Mouse (Mus musculus) hindbrain, embryonic 10.5 days (tissue): ENCODE measurements around the gene Spats2l. TPM values are rescaled to one million over a fixed set of nuclear protein-coding genes. Genes with fewer than 3 reads are reported as not detected.

Experiments used
- DNase-seq: peaks from one replicate; pipeline ENCODE4 v3.0.0-alpha.2; 2017; ENCODE audit warnings: low spot score
- H3K27ac ChIP-seq: fragments of 300-500 bp; sonication (generic); 2 replicates; pipeline ENCODE4 v1.5.1; 2016; ENCODE audit warnings: mild to moderate bottlenecking, moderate library complexity
- H3K27me3 ChIP-seq: fragments of 300-500 bp; sonication (generic); 2 replicates; pipeline ENCODE4 v1.6.1; 2016; ENCODE audit warnings: mild to moderate bottlenecking; ENCODE audit not compliant: poor library complexity, insufficient read depth, severe bottlenecking
- H3K36me3 ChIP-seq: fragments of 300-500 bp; sonication (generic); 2 replicates; pipeline ENCODE4 v1.6.1; 2016; ENCODE audit warnings: mild to moderate bottlenecking, moderate library complexity
- H3K4me1 ChIP-seq: fragments of 300-500 bp; sonication (generic); replicated peaks from 2 replicates; pipeline ENCODE4 v1.6.1; 2016; ENCODE audit warnings: mild to moderate bottlenecking
- H3K4me3 ChIP-seq: fragments of 300-500 bp; sonication (generic); 2 replicates; pipeline ENCODE4 v1.5.1; 2016; ENCODE audit warnings: mild to moderate bottlenecking, moderate library complexity
- H3K9me3 ChIP-seq: fragments of 300-500 bp; sonication (generic); 2 replicates; pipeline ENCODE4 v1.6.1; 2016; ENCODE audit warnings: mild to moderate bottlenecking, moderate library complexity
- WGBS: fragments of 180-500 bp; shearing (Covaris S2); methylation state at CpG from one replicate; pipeline ENCODE4 v1.1.7; 2016; 5-methylcytosine and 5-hydroxymethylcytosine counted together
- polyA plus RNA-seq: library from polyadenylated mRNA; unstranded; fragments of >200 nt; fragmentation: Nextera tagmentation; extraction: Ambion mirVana; gene quantifications from 2 replicates; pipeline ENCODE4 v1.2.1, GENCODE M21; 2016

The Spats2l gene
- 18.7 and 29.7 TPM in 2 replicates for polyA plus RNA-seq

- peak within 1 kb of the TSS; percentile 97 for H3K27ac ChIP-seq
- H3K4me3 ChIP-seq = peak within 1 kb of the TSS; percentile 85
- H3K27me3 ChIP-seq = peaks cover 7% of the 10 kb centered on the region; the same call in 1 of the 2 replicates
- under 1% methylated on average over 22 of the region's 22 CpGs for WGBS
- H3K4me1 ChIP-seq = peaks cover 30% of the 10 kb centered on the region
- peak; percentile 75 for DNase-seq
- H3K9me3 ChIP-seq = no peaks in the 10 kb centered on the region
- H3K36me3 ChIP-seq = no peaks in the 10 kb centered on the region
Measured at GRCm38 (mm10) chr1:57774001-57774667, at the start of gene Spats2l. Gene Spats2l (plus strand): TSS chr1:57774162.

GRCm38 (mm10) chr1:57725268-57725667, 48.7 kb upstream of the Spats2l start:
- Histone ChIP-seq H3K27ac (no peak overlapping the region), H3K27me3 (no peaks in the 10 kb centered on the region), H3K4me1 (no peaks in the 10 kb centered on the region), H3K36me3 (no peaks in the 10 kb centered on the region), H3K4me3 (no peak overlapping the region), H3K9me3 (no peaks in the 10 kb centered on the region)
- 88% methylated on average over 5 of the region's 5 CpGs for WGBS
- no peak for DNase-seq

GRCm38 (mm10) chr1:57735877-57736276, 38.1 kb upstream of the Spats2l start:
- Histone ChIP-seq H3K4me1 (no peaks in the 10 kb centered on the region), H3K36me3 (no peaks in the 10 kb centered on the region), H3K9me3 (no peaks in the 10 kb centered on the region), H3K27ac (no peak overlapping the region), H3K27me3 (no peaks in the 10 kb centered on the region), H3K4me3 (no peak overlapping the region)
- 65% methylated on average over 4 of the region's 4 CpGs for WGBS
- DNase-seq = no peak

DNA sequence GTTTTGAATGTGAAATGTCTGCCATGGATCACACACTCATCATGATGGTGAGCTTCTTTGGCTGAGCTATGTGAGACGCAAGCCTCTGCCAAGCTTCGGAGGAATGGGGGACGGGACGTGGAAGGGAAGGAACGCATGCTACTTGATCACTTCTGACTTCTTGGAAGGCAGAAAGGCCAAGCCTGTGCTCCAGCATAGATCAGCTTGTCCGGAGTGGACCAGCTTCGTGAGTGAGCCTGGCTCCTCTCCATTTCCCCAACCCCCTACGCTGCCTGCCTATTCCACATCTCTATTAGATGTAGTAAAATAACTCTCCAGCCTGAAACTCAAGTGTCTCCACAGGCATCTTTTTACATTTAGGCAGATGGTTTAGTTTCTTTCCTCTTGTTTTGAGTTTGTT, 32.2 kb upstream of the Spats2l start:
- H3K27ac ChIP-seq = no peak overlapping the region
- H3K9me3 ChIP-seq = no peaks in the 10 kb centered on the region
- H3K36me3 ChIP-seq = no peaks in the 10 kb centered on the region
- H3K4me3 ChIP-seq = no peak overlapping the region
- WGBS = 93% methylated on average over 8 of the region's 8 CpGs
- no peak for DNase-seq
- H3K4me1 ChIP-seq = no peaks in the 10 kb centered on the region
- no peaks in the 10 kb centered on the region for H3K27me3 ChIP-seq

DNA sequence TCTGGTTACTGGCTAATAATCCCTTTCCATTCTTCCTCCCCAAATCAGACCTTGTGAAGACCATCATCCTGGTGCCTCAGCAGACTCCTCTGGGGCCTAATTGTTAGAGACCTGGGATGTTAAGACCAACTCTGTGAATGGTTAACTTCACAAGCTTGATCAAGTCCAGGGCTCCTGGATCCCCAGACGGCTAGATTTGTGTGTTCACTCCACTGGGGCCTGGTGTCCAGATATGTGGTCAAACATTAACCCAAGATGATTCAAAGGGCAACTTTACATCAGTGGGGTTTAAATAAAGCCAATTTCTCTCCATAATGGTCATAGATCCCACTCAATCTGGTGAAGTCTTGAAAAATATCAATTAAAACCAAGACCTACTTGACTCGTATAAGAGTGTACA, 31.7 kb upstream of the Spats2l start:
- Histone ChIP-seq H3K9me3 (no peaks in the 10 kb centered on the region), H3K4me3 (no peak overlapping the region), H3K4me1 (no peaks in the 10 kb centered on the region), H3K27ac (no peak overlapping the region), H3K36me3 (no peaks in the 10 kb centered on the region), H3K27me3 (no peaks in the 10 kb centered on the region)
- 91% methylated on average over 2 of the region's 2 CpGs for WGBS
- no peak for DNase-seq

GRCm38 (mm10) chr1:57751781-57752180, 22.2 kb upstream of the Spats2l start:
- H3K36me3 ChIP-seq = no peaks in the 10 kb centered on the region
- WGBS = 88% methylated on average over 3 of the region's 3 CpGs
- no peak overlapping the region for H3K4me3 ChIP-seq
- no peak overlapping the region for H3K27ac ChIP-seq
- H3K9me3 ChIP-seq = no peaks in the 10 kb centered on the region
- no peaks in the 10 kb centered on the region for H3K4me1 ChIP-seq
- DNase-seq = no peak
- H3K27me3 ChIP-seq = no peaks in the 10 kb centered on the region

DNA sequence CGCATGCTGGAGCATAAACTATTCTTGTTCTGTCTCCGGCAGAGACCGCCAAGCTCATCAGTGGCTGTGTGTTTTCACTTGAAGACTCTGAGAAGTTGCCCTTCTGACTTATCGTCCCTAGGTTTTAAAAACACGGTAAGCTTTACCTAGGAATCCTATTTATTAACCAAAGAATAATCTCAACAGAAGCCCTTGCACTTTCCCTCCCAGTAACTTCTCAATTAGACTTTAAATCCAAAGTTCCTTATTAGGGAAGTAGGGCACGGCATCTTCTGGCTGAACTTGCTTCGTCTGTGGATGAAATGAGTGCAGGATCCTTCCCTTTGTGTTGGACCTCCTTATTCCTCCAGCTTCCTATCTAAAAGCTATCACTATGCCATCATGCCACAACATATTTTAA, 7.6 kb upstream of the Spats2l start:
- H3K9me3 ChIP-seq = no peaks in the 10 kb centered on the region
- H3K27ac ChIP-seq = no peak overlapping the region
- no peaks in the 10 kb centered on the region for H3K4me1 ChIP-seq
- no peak for DNase-seq
- H3K36me3 ChIP-seq = no peaks in the 10 kb centered on the region
- WGBS = 90% methylated on average over 7 of the region's 7 CpGs
- H3K27me3 ChIP-seq = no peaks in the 10 kb centered on the region
- no peak overlapping the region for H3K4me3 ChIP-seq

DNA sequence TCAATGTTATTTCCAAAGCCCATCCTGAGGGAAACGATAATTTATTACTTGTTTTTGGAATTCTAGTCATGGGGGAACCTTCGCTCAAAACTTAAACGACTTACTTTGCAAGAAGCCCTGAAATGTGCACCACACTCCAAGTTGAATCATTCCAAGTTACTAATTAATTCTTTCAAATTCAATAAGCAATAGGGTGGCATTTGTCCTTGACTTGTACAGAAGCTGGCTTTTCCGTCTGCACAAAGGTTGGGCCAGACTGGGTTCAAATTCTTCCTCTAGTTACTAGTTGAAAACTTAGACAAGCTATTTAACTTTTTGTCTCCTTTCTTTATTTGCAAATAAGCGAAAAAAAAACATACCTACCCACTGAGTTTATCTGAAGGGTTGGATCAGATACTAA, 636 bp upstream of the Spats2l start:
- H3K4me3 ChIP-seq = no peak overlapping the region
- 88% methylated on average over 5 of the region's 5 CpGs for WGBS
- no peak for DNase-seq
- no peaks in the 10 kb centered on the region for H3K9me3 ChIP-seq
- H3K36me3 ChIP-seq = no peaks in the 10 kb centered on the region
- no peak overlapping the region for H3K27ac ChIP-seq
- peaks cover 30% of the 10 kb centered on the region for H3K4me1 ChIP-seq
- H3K27me3 ChIP-seq = peaks cover 7% of the 10 kb centered on the region; the same call in 1 of the 2 replicates

- WGBS = under 1% methylated on average over 109 of the region's 113 CpGs
- H3K27ac ChIP-seq = peak overlapping the region; percentile 97
- no peaks in the 10 kb centered on the region for H3K36me3 ChIP-seq
- H3K27me3 ChIP-seq = peaks cover 7% of the 10 kb centered on the region; the same call in 1 of the 2 replicates
- peaks cover 30% of the 10 kb centered on the region for H3K4me1 ChIP-seq
- H3K9me3 ChIP-seq = no peaks in the 10 kb centered on the region
- H3K4me3 ChIP-seq = peak overlapping the region; percentile 85
- DNase-seq = peak; percentile 77
Measured at GRCm38 (mm10) chr1:57774668-57775495, 920 bp downstream of the Spats2l start.

- no peaks in the 10 kb centered on the region for H3K36me3 ChIP-seq
- peak overlapping the region; percentile 85 for H3K4me3 ChIP-seq
- peak overlapping the region; percentile 97 for H3K27ac ChIP-seq
- no peaks in the 10 kb centered on the region for H3K9me3 ChIP-seq
- under 1% methylated on average over 14 of the region's 14 CpGs for WGBS
- no peak for DNase-seq
- H3K4me1 ChIP-seq = peaks cover 30% of the 10 kb centered on the region
- H3K27me3 ChIP-seq = peaks cover 7% of the 10 kb centered on the region; the same call in 1 of the 2 replicates
Measured at GRCm38 (mm10) chr1:57775496-57775790, 1.5 kb downstream of the Spats2l start.

- peak overlapping the region; percentile 85 for H3K4me3 ChIP-seq
- H3K4me1 ChIP-seq = peaks cover 30% of the 10 kb centered on the region
- no peaks in the 10 kb centered on the region for H3K9me3 ChIP-seq
- no peak overlapping the region for H3K27ac ChIP-seq
- WGBS = 24% methylated on average over 5 of the region's 5 CpGs
- DNase-seq = peak; percentile 4
- no peaks in the 10 kb centered on the region for H3K36me3 ChIP-seq
- H3K27me3 ChIP-seq = peaks cover 7% of the 10 kb centered on the region; the same call in 1 of the 2 replicates
Measured at GRCm38 (mm10) chr1:57776671-57777281, 2.8 kb downstream of the Spats2l start.

DNA sequence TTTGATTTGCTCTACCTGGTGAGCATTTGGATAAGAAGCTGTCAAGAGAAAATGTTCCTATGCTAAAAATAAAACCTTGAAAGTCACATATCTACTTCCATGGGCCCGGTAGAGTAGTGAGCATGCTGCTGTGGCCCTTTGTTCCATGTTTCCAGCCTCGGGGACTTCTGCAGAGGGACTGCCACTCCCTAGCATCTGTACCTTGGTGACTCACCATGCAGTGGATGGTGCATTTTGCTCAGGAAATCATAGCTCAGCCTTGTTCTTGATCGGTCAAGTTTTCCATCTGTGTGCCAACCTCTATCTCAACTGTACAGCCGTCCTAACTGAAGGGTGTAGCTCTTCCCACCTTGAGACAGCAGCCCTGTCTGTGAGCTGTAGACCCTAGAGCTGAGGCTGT, 10.3 kb downstream of the Spats2l start:
- no peak overlapping the region for H3K27ac ChIP-seq
- no peak for DNase-seq
- 87% methylated on average over 4 of the region's 4 CpGs for WGBS
- no peaks in the 10 kb centered on the region for H3K9me3 ChIP-seq
- H3K36me3 ChIP-seq = no peaks in the 10 kb centered on the region
- H3K4me1 ChIP-seq = no peaks in the 10 kb centered on the region
- H3K27me3 ChIP-seq = no peaks in the 10 kb centered on the region
- H3K4me3 ChIP-seq = no peak overlapping the region

DNA sequence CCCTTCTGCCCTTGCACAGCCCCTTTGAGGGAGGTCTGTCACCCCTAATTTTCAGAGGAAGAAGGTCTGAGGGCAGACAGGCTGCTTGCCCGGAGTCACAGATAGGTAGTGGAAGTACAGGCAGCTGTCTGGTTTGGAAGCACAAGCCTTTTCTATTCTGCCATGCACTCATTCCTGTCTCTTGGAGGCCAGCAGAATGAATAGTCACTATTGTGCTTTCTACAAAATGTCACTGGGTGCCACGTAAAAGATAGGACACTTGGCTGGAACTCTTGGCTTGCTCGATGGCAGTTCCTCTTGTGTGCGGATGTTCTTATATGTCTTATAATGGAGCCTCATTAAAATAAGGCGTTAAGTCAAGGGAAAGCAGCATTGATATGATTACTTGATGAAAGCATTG, 15.9 kb downstream of the Spats2l start:
- Histone ChIP-seq H3K4me3 (no peak overlapping the region), H3K27ac (no peak overlapping the region), H3K36me3 (no peaks in the 10 kb centered on the region), H3K9me3 (no peaks in the 10 kb centered on the region), H3K27me3 (no peaks in the 10 kb centered on the region), H3K4me1 (no peaks in the 10 kb centered on the region)
- DNase-seq = no peak
- WGBS = 83% methylated on average over 5 of the region's 5 CpGs
